Mouse (Mus musculus) heart, postnatal 36 days (tissue): Measurements from ENCODE around the gene Git2. TPM values are rescaled to one million over a fixed set of nuclear protein-coding genes. Genes with fewer than 3 reads are reported as not detected.
A peak's percentile ranks its signal among the peaks of the same experiment; 100 is the strongest.

Experiments
- DNase-seq, 2 experiments: peaks; one replicate each; pipeline ENCODE4 v3.0.0; 2021 to 2022
- intact Hi-C: fragments of 180-260 bp; cut with DNase I; formaldehyde crosslinking; loops from one replicate; pipeline ENCODE4 v1.15.1; 2025
- total RNA-seq, 2 experiments: library from RNA; stranded (reverse); gene quantifications; 2 replicates each; pipeline ENCODE4 v1.2.3; 2021

Git2 gene
- 10 to 100 TPM; 28.7 to 32.0 TPM for total RNA-seq

- intact Hi-C loops, result loop anchor here (2.0 kb wide), 1 partner anchor 29 kb away; no protein-coding TSS in a partner anchor
- DNase-seq, result peak in 1 of 2 experiments; percentile 10
Observed at GRCm38 (mm10) chr5:114775056-114775979, at the start of gene Git2. Gene Git2 (minus strand): TSS chr5:114775517.

DNA sequence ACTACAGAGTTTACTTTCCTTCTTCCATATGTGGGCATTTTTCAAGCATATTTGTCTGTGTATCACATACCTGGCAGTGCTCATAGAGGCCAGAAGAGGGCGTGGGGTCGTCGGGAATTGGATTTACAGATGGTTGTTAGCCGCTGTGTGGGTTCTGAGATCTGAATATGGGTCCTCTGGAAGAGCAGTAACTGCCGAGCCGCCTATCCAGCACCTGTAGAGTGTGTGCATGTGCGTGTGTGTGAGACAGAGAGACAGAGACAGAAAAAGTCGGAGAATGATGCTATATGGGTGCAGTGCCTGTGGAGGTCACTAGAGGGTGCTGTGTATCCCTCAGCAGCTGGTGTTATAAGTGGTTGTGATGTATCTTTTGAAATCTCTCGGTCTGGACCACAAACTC, 48.9 kb upstream of the Git2 start:
- peak; percentile 39 to 52 for DNase-seq
- intact Hi-C loops, result no loop called here

GRCm38 (mm10) chr5:114822796-114823688, 47.7 kb upstream of the Git2 start, which contains the start of gene 1500011B03Rik:
Gene 1500011B03Rik (minus strand): TSS chr5:114823468.
- peak; percentile 66 to 70 for DNase-seq
- intact Hi-C loops, result no loop called here

DNA sequence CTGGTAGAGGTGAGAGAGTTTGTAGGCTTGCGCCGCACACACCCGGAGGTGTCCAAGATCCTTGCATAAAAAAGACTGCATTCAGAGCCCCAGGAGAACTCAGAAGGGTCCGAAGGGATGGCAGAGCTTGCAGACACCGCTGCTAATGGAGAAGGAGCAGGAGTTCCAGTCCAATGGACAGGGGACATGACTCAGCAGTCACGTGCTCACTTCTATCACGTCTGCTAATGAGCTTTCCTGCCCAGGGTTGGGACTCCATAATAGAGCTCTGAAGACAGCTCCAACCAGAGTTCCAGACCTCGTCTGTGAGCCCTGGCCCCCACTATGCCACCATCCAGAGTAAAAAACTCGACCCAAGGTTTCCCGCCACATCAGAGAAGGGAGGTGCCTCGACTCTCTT, 42.8 kb upstream of the Git2 start:
- intact Hi-C loops, result no loop called here
- no peak for DNase-seq

DNA sequence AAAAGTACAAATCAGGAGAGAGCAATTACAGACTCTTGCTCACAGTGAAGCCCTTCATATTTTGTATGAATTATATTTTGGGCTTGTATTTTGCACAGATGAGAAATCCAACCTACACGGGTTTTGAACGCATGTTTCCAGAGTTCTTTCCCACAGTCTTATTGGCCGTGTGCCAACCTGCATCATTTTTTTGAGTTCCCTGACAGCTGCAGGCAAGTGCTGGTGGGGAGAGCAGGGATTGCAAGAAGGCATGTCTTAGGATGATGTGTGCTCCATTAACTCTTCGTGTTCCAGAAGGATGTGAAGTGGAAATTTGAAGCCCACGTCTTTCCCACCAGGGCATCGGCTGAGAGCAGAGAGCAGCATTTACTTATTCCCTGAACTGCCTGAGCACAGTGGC, 41.3 kb upstream of the Git2 start:
- DNase-seq, result no peak
- intact Hi-C loops, result no loop called here

GRCm38 (mm10) chr5:114813525-114814181, 38.3 kb upstream of the Git2 start:
- intact Hi-C loops, result no loop called here
- peak; percentile 81 to 84 for DNase-seq

- DNase-seq, result no peak
- intact Hi-C loops, result no loop called here
Observed at GRCm38 (mm10) chr5:114809826-114810225, 34.5 kb upstream of the Git2 start.

DNA sequence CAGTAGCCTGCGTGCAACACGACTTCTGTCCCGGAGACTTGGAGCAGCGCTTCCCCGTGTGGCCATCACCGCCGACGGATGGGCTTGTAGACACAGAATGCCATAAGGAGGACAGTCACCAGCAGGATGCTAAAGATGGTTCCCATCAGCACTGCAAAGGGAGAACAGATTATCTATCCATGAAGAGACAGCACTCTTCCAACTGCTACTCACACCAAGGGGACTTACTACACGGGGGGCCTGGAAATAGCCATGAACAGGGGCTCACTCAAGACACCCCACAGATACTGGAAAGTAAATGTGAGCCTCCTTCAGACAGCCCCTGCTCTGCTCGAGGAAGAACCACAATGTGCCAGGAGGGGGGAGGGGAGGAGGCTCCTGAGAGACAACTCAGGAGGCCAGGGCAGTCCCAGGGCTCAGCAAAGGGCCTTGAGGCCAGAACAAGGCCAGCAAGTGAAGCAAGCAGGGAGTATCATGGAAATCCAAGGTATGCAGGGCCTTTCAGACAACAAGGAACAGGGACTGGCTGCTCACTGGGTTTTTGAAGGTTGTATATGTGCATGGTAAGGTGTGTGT, 34.0 kb upstream of the Git2 start:
- DNase-seq, result no peak
- intact Hi-C loops, result no loop called here

- no peak for DNase-seq
- intact Hi-C loops, result no loop called here
Observed at GRCm38 (mm10) chr5:114808385-114808784, 33.1 kb upstream of the Git2 start.

GRCm38 (mm10) chr5:114807893-114808292, 32.6 kb upstream of the Git2 start:
- no peak for DNase-seq
- intact Hi-C loops, result no loop called here

DNA sequence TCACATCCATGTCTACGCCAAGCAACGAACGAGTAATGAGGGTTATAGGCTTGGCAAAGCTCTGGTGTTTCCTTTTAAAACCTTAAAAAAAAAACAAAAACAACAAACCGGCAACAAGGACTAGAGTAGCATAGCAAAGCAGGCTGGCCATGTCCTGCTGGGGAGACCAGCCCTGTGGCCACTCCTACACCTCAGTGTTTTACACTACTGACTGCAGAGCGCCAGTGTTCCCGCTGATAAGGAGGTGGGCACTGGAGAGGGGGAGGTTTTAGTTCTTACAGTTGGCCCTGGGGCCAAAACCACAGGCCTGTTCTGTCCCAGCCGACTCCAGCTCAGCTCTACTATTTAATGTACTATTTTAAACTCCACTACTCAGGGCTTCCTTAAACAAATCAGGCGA, 32.2 kb upstream of the Git2 start:
- intact Hi-C loops, result no loop called here
- no peak for DNase-seq

- intact Hi-C loops, result no loop called here
- DNase-seq, result no peak
Observed at GRCm38 (mm10) chr5:114807063-114807462, 31.7 kb upstream of the Git2 start.

GRCm38 (mm10) chr5:114806636-114807035, 31.3 kb upstream of the Git2 start:
- intact Hi-C loops, result no loop called here
- no peak for DNase-seq

DNA sequence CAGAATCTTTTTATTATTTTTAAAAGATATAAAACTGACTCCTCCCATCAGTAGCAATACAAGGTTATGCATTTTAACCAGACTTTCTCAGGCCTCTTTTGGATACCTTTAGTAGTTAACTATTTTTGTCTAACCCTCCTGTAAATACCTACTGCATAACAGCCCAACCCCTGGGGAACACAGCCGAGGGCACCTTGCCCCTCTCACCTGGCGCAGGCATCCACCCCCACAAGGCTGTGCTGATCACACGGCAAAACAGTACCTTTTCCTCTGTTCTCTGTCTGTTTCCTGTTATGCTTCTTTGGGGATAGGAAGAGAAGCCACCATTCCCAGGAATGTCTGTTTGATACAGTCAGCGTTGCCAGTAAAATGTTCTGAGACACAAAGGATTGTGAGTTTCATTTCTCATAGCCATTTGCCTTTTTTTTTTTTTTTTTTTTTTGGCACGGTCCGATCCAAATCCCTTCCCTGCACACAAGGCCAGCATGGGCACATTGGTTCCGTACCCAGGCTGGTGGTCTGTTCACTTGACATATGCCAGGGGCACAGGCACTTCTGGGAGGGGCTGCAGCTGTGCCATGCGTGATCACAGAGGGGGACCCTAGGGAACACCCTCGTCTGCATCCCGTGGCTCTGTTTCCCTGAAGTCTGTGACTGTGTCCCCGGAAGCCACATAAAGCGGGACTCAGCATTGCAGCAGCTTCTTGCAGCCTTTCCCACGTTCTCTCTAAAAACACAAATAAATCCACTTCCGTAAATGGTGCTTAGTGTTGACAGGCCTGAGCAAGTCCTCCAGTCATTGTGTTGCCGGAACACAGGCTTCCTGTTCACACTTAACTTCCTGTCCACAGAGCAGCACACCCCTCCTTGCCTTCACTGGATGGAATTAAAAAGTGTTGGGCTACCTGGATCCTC, 30.4 kb upstream of the Git2 start:
- DNase-seq, result peak; percentile 49 to 59
- intact Hi-C loops, result loop anchor here (2.0 kb wide), 2 partner anchors 19 to 31 kb away; partner anchors contain the start of genes Ankrd13a and Git2

DNA sequence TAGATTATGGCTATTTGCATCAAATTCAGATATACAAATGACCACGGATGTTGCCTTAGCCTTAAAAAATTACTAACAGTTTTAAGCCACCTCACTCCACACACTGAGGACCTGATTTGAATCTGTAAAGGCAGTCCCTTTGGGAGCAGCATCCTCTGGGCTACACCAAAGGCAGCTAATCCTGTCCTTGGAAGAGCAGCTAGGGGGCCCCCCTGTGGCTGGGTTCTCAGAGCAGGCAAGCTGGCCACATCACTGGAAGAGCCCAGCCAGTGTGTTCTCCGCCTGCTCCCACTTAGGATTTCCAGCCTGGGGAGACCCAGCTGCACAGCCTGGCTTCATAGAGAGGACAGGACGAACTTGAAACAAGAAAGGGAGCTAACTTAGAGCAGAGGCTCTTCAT, 29.6 kb upstream of the Git2 start:
- DNase-seq, result peak; percentile 52 to 60
- intact Hi-C loops, result loop anchor here (2.0 kb wide), 2 partner anchors 18 to 30 kb away; partner anchors contain the start of genes Ankrd13a and Git2

DNA sequence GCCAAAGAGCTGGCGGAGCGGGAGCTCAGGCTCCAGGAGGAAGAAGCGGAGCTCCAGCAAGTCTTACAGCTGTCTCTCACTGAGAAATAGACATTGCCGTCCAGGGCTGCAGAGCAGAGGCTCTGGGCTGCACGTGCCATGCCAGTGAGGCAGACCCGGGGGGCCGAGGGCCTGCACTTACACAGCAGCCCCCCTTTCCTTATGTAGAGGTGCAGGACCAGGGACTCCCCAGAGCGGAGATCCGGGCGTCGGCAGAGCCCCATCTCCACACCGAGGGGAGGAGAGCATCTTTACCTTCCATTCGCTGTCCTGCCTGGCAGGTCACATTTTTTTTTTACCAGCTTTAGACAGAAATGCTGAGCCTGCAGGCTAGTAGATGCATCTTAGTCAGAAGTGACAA, 29.0 kb upstream of the Git2 start:
- intact Hi-C loops, result loop anchor here (2.0 kb wide), 2 partner anchors 18 to 30 kb away; partner anchors contain the start of genes Ankrd13a and Git2
- DNase-seq, result no peak

DNA sequence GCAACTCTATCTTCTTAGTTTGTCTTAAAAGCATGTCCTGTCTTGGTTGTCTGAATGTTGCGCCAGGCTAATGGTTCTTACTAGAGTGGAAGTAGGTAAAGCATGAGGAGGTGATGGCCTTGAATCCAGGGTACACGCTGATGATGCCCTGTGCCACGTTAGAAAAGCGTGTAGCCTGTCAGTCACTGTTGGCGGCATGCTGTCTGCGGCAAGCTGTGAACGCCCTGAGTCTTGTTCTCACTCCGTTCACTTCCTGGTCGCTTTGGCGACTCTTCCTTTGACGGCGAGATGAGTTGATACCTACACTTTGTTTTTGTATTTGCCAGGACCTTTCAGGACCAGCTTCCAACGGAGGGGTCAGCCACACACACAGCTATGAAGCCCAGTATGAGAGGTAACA, 27.9 kb upstream of the Git2 start:
- intact Hi-C loops, result loop anchor here (1.0 kb wide), 1 partner anchor 95 kb away; no protein-coding TSS in a partner anchor
- DNase-seq, result no peak

DNA sequence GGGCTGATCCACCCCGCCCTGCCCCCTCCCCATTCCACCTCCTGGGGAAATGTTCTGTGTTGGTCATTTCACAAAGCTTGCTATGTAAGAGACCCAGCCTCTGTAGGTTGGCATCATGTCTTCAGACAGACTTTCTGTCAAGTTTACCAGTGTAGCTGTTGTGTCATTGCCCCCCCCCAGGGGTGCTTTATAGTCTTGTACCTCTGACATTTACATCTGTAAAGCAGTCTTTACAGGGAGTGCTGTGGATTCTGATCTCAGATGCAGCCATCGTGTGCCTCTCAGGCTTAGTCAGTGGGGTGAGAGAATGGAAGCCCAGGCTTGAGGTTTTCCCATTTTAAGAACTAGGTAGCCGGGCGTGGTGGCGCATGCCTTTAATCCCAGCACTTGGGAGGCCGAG, 26.5 kb upstream of the Git2 start:
- DNase-seq, result no peak
- intact Hi-C loops, result no loop called here

- intact Hi-C loops, result no loop called here
- DNase-seq, result no peak
Observed at GRCm38 (mm10) chr5:114801049-114801448, 25.7 kb upstream of the Git2 start.
